Mouse (Mus musculus) C2C12 (cell line): ENCODE results near the gene Sugp2.

ENCODE experiments used
- CTCF ChIP-seq: IDR thresholded peaks from one replicate; pipeline ENCODE4 v1.5.1; 2011; ENCODE audit not compliant: control insufficient read depth, insufficient read depth, insufficient read length
- FOSL1 ChIP-seq: IDR thresholded peaks from one replicate; pipeline ENCODE4 v1.8.0; 2011; ENCODE audit warnings: mild to moderate bottlenecking, low read length; ENCODE audit not compliant: poor library complexity, insufficient read depth, severe bottlenecking
- USF1 ChIP-seq: IDR thresholded peaks from one replicate; pipeline ENCODE4 v1.6.1; 2011; ENCODE audit warnings: low read depth, mild to moderate bottlenecking, control low read depth, moderate library complexity

GRCm38 (mm10) chr8:70234080-70234780 is at the start of gene Sugp2, which contains the start of gene Armc6:
- no peak for TF ChIP-seq CTCF
- TF ChIP-seq USF1, result no peak
- no peak for TF ChIP-seq FOSL1
